Mouse (Mus musculus) embryonic facial prominence, embryonic 14.5 days (tissue): Measurements from ENCODE around the gene Meis2. TPM values are rescaled to one million over a fixed set of nuclear protein-coding genes. Genes with fewer than 3 reads are reported as not detected.
A peak's percentile ranks its signal among the peaks of the same experiment; 100 is the strongest.

Source experiments
- ATAC-seq: fragments of 200-750 bp; cut with Nextera tagmentation; 2 replicates; pipeline ENCODE4 v1.8.0; 2017; ENCODE audit warnings: low read depth, moderate number of reproducible peaks, moderate TSS enrichment
- DNase-seq: peaks from one replicate; pipeline ENCODE4 v3.0.0-alpha.2; 2015; ENCODE audit warnings: low spot score
- H3K27ac ChIP-seq: fragments of 300-500 bp; sonication (generic); replicated peaks from 2 replicates; pipeline ENCODE4 v1.5.1; 2014; ENCODE audit warnings: low read depth, mild to moderate bottlenecking, low read length, moderate library complexity
- H3K27me3 ChIP-seq: fragments of 300-500 bp; sonication (generic); replicated peaks from 2 replicates; pipeline ENCODE4 v1.6.1; 2014; ENCODE audit warnings: low read length; ENCODE audit not compliant: control insufficient read depth, insufficient read depth
- H3K36me3 ChIP-seq: fragments of 300-500 bp; sonication (generic); 2 replicates; pipeline ENCODE4 v1.6.1; 2014; ENCODE audit warnings: low read length, mixed read lengths; ENCODE audit not compliant: control insufficient read depth, insufficient read depth
- H3K4me1 ChIP-seq: fragments of 300-500 bp; sonication (generic); 2 replicates; pipeline ENCODE4 v1.6.1; 2014; ENCODE audit warnings: antibody characterized with exemption, low read length; ENCODE audit not compliant: control insufficient read depth, insufficient read depth
- H3K4me2 ChIP-seq: fragments of 300-500 bp; sonication (generic); 2 replicates; pipeline ENCODE4 v1.6.1; 2014; ENCODE audit warnings: low read depth, mild to moderate bottlenecking, low read length, moderate library complexity, mixed read lengths
- H3K4me3 ChIP-seq: fragments of 300-500 bp; sonication (generic); 2 replicates; pipeline ENCODE4 v1.5.1; 2014; ENCODE audit warnings: low read depth, mild to moderate bottlenecking, low read length
- H3K9ac ChIP-seq: fragments of 300-500 bp; sonication (generic); 2 replicates; pipeline ENCODE4 v1.6.1; 2014; ENCODE audit warnings: low read depth, mild to moderate bottlenecking, low read length, moderate library complexity, mixed read lengths
- H3K9me3 ChIP-seq: fragments of 300-500 bp; sonication (generic); 2 replicates; pipeline ENCODE4 v1.6.1; 2016; ENCODE audit warnings: low read length; ENCODE audit not compliant: control insufficient read depth
- whole genome bisulfite sequencing: fragments of 180-500 bp; shearing (Covaris S2); extraction: QIAGEN DNeasy Blood & Tissue Kit; methylation state at CpG from one replicate; pipeline ENCODE4 v1.1.7; 2014; 5-methylcytosine and 5-hydroxymethylcytosine counted together
- polyA plus RNA-seq: library from polyadenylated mRNA; unstranded; fragments of >200 nt; fragmentation: Nextera tagmentation; extraction: Ambion mirVana; gene quantifications from 2 replicates; pipeline ENCODE4 v1.2.1, GENCODE M21; 2014

Meis2 gene
- polyA plus RNA-seq, 1 experiment from 2014 or later, result 30.4 TPM

- ATAC-seq (no peak), DNase-seq (peak; percentile 91)
- peak overlapping the region; percentile 71 for H3K4me3 ChIP-seq
- H3K36me3 ChIP-seq, result no peaks in the 10 kb centered on the region
- H3K27me3 ChIP-seq, result peaks cover 35% of the 10 kb centered on the region
- H3K9me3 ChIP-seq, result no peaks in the 10 kb centered on the region
- peak overlapping the region; percentile 96 for H3K27ac ChIP-seq
- H3K4me1 ChIP-seq, result peaks cover 8% of the 10 kb centered on the region; the same call in 1 of the 2 replicates
- H3K4me2 ChIP-seq, result peak overlapping the region; percentile 77
- H3K9ac ChIP-seq, result peak overlapping the region; percentile 95
- 2% methylated on average over 25 of the region's 25 CpGs for WGBS
Measured at GRCm38 (mm10) chr2:116071571-116072320, 6.1 kb upstream of the Meis2 start.

GRCm38 (mm10) chr2:116070614-116071425 is 5.2 kb upstream of the Meis2 start:
- ATAC-seq (no peak), DNase-seq (no peak)
- no peaks in the 10 kb centered on the region for H3K36me3 ChIP-seq
- H3K4me2 ChIP-seq, result peak overlapping the region; percentile 77
- no peaks in the 10 kb centered on the region for H3K9me3 ChIP-seq
- H3K4me1 ChIP-seq, result peaks cover 8% of the 10 kb centered on the region; the same call in 1 of the 2 replicates
- WGBS, result 25% methylated on average over 10 of the region's 10 CpGs
- H3K27me3 ChIP-seq, result peaks cover 28% of the 10 kb centered on the region
- H3K4me3 ChIP-seq, result peak overlapping the region; percentile 71
- peak overlapping the region; percentile 95 for H3K9ac ChIP-seq
- H3K27ac ChIP-seq, result peak overlapping the region; percentile 96

GRCm38 (mm10) chr2:116069451-116070225 is 4.0 kb upstream of the Meis2 start:
- Histone ChIP-seq H3K4me2 (peak overlapping the region; percentile 77), H3K9ac (peak overlapping the region; percentile 95), H3K27ac (peak overlapping the region; percentile 96), H3K36me3 (no peaks in the 10 kb centered on the region), H3K4me1 (peaks cover 8% of the 10 kb centered on the region; the same call in 1 of the 2 replicates), H3K27me3 (peaks cover 18% of the 10 kb centered on the region), H3K9me3 (no peaks in the 10 kb centered on the region), H3K4me3 (peak overlapping the region; percentile 71)
- DNase-seq (no peak), ATAC-seq (no peak)
- WGBS, result 22% methylated on average over 8 of the region's 8 CpGs

- H3K27ac ChIP-seq, result peak overlapping the region; percentile 96
- peak overlapping the region; percentile 77 for H3K4me2 ChIP-seq
- WGBS, result 26% methylated on average over 7 of the region's 7 CpGs
- ATAC-seq (no peak), DNase-seq (no peak)
- peak overlapping the region; percentile 95 for H3K9ac ChIP-seq
- H3K36me3 ChIP-seq, result no peaks in the 10 kb centered on the region
- peaks cover 8% of the 10 kb centered on the region; the same call in 1 of the 2 replicates for H3K4me1 ChIP-seq
- peaks cover 14% of the 10 kb centered on the region for H3K27me3 ChIP-seq
- H3K4me3 ChIP-seq, result peak overlapping the region; percentile 71
- no peaks in the 10 kb centered on the region for H3K9me3 ChIP-seq
Measured at GRCm38 (mm10) chr2:116068901-116069300, 3.3 kb upstream of the Meis2 start.

- Histone ChIP-seq H3K4me2 (peak overlapping the region; percentile 77), H3K9me3 (no peaks in the 10 kb centered on the region), H3K4me1 (peaks cover 8% of the 10 kb centered on the region; the same call in 1 of the 2 replicates), H3K36me3 (no peaks in the 10 kb centered on the region), H3K27me3 (peaks cover 10% of the 10 kb centered on the region), H3K27ac (peak overlapping the region; percentile 96), H3K9ac (peak overlapping the region; percentile 95), H3K4me3 (peak overlapping the region; percentile 71)
- WGBS, result 9% methylated on average over 11 of the region's 11 CpGs
- DNase-seq, result no peak
- no peak for ATAC-seq
Measured at GRCm38 (mm10) chr2:116068461-116068860, 2.8 kb upstream of the Meis2 start.

- Histone ChIP-seq H3K27me3 (peaks cover 4% of the 10 kb centered on the region), H3K27ac (peak overlapping the region; percentile 96), H3K4me3 (peak overlapping the region; percentile 71), H3K4me1 (peaks cover 8% of the 10 kb centered on the region; the same call in 1 of the 2 replicates), H3K9ac (peak overlapping the region; percentile 95), H3K36me3 (no peaks in the 10 kb centered on the region), H3K4me2 (peak overlapping the region; percentile 77), H3K9me3 (no peaks in the 10 kb centered on the region)
- 4% methylated on average over 15 of the region's 15 CpGs for WGBS
- ATAC-seq (no peak), DNase-seq (no peak)
Measured at GRCm38 (mm10) chr2:116067711-116068110, 2.1 kb upstream of the Meis2 start.

GRCm38 (mm10) chr2:116067065-116067497 is 1.4 kb upstream of the Meis2 start:
- Histone ChIP-seq H3K9me3 (no peaks in the 10 kb centered on the region), H3K27ac (peak overlapping the region; percentile 96), H3K4me2 (peak overlapping the region; percentile 77), H3K4me1 (peaks cover 5% of the 10 kb centered on the region; the same call in 1 of the 2 replicates), H3K36me3 (no peaks in the 10 kb centered on the region), H3K27me3 (peaks cover 3% of the 10 kb centered on the region), H3K9ac (peak overlapping the region; percentile 95), H3K4me3 (peak overlapping the region; percentile 71)
- DNase-seq (peak; percentile 95), ATAC-seq (peak; percentile 60)
- WGBS, result 0% methylated on average over 13 of the region's 27 CpGs
